Mouse (Mus musculus) c-Kit-positive CD71-positive TER-119-positive erythroid progenitor cells, embryonic 14.5 days (primary cell): ENCODE results near the gene Pdlim4.

Source experiments
- DNase-seq: peaks from one replicate; pipeline ENCODE4 v3.0.0-alpha.2; 2013; ENCODE audit warnings: low spot score

The Pdlim4 gene

DNA sequence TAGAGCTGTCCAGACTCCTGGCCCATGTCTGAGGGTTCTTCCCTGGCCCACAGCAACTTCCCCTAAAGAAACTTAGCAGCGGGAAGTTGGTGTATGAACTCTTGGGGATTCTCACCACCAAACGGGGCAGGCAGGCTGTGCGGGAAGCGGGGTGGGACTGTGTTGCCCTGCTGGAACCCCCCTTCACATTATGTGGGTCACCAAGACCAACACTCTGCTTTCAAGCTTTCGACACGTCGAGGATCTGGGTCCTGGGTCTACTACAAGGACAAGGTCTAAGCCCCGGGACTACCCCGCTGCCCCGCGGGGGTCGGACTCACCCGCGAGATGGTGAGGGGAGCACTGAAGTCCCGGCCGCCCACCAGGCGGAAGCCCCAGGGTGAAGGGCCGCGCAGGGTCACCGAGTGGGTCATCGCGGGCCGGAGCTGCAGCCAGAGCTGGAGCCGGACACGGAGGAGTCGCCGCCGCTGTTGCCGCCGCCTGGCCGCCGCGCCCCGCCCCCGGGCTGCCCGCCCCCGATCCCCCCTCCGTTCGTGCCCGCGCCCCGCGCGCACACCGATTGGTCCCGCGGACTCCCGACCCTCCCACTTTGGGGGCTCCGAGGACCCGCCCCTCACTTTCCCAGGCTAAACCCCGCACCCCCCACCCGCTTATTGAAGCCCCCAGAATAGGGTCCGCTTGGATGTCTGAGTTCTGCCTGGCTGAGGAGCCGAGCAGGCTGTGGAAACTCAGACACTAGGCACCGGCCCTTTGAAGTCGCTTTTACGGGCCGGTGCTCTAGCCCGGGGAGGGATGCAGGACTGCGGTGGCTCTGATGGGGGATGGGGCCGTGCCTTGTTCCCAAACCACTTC, at the start of gene Pdlim4:
Gene Pdlim4, minus strand, starts transcription at position 495 of the 852 bp plus-strand sequence.
- no peak for DNase-seq

DNA sequence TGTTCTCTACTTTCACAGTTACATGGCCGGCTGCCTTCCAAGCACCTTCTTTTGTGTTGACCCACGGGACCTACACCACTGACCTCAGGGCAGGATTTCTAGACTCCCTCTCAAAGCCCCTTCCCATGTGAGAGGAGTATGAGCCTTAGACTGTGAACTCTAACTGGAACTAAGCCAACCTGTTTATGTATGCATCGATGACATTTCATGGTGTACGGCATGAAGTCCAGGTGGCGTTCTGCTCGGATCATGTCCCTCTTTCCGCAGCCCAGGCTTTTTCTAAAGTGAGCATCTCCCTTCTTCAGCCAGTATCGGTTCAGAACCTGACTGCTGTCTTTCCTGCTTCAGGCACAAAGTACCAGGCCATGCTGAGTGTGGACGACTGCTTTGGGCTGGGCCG, 48.3 kb upstream of the Pdlim4 start:
- DNase-seq, result no peak

GRCm38 (mm10) chr11:54116406-54116805, 47.6 kb upstream of the Pdlim4 start:
- DNase-seq, result no peak

GRCm38 (mm10) chr11:54115911-54116310, 47.1 kb upstream of the Pdlim4 start:
- no peak for DNase-seq

DNA sequence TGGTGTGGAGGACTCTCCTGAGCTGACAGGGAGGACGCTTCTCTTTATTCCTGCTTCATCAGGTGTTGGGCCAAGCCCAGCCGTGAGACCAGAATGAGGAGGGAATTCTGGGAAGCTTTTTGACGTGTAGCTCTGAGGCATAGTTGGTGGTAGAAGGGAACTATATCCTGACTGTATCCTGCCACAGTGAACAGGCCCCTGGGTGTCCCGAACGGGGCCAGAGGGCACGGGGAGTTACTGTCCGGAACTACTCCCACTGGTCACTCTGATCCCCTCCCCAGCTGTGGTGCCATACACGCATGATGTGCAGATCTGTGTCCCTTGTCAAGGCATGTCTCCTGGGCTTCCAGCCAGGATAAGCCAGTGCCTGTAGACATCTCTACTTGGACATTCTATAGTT, 46.5 kb upstream of the Pdlim4 start:
- no peak for DNase-seq

DNA sequence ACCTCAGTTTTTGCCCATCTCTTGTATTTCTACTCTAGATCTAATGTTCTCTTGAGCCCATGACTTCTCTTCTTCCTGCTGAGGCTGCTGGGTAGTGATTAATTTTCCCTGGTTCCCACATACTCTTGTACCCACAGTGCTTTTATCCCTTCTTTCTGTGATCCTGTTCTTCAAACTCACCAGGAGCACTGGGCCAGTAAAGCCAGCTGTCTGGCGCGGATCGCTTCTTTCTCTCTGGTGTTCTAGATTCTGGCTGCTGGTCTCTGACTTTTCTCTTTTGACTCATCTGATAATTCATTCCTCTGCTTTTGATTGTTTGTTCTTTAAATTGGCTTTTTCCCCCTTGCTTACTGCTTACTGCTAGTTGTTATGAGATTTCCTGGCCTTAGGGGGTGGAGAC, 45.9 kb upstream of the Pdlim4 start:
- no peak for DNase-seq

DNA sequence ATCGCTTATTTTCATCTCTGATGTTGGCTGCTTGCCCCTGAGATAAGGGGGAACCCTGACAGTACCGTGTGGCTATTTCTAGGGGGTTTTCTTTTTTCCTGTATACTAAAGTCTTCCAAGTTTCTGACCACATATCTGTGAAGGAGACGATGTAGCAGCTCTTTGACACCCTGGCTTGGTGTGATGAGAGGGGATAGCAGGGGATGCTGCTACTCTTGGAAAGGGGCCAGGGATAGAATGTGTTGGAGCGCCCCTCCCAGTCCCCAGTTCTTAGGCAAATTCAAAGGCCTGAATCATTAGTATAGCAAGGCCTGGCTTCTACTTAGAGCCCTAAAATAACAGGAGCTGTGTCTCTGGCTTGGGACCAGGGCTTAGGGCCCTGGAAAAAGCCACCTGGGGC, 44.5 kb upstream of the Pdlim4 start:
- DNase-seq, result no peak

- no peak for DNase-seq
Measured at GRCm38 (mm10) chr11:54112920-54113319, 44.1 kb upstream of the Pdlim4 start.

DNA sequence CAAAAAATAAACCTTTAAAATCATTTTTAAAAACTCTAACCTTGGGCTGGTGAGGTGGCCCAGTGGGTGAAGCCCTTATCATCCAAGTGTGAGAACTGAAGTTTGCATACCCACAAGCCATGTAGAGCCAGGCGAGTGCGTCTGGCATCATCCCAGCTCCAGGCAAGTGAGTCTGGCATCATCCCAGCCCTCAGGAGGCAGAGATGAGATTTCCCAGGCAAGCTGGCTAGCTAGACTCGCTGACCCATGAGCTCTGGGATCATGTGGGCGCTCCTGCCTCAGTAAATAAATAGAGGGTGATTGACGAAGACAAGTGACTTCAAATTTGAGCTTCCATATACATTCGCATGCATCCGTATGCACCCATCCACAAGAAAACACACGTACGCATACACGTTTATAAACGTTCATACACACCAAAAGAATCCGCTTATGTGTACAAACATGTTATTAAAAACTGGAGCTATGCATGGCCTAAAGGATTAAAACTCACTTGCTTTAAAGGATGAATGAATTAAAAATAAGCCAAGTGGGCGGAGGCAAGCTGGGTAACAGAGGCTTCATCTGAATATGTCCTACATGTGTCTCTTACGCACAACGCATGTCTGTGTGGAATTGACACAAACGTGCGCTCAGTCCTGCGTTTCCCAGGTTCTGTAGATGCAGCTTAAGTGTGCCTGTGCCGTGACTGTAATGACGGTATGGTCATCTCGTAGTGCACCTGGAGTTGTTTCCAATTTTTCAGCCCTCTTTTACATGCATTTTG, 43.3 kb upstream of the Pdlim4 start:
- DNase-seq, result no peak

DNA sequence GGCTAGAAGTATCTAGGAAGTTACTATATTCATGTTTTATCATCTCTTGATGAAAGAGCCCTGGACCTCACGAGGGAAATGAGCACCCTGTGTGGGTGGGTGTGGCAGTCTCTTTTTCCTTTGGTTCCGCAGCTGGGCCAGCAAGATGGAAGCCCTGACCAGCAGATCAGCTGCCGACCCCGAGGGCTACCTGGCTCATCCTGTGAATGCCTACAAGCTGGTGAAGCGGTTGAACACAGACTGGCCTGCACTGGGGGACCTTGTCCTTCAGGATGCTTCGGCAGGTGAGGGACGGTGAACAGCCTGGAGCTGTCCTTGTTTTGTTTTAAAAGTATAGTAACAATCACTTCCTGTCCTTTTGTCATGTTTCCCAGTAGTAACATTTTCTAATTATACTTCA, 42.5 kb upstream of the Pdlim4 start:
- no peak for DNase-seq

DNA sequence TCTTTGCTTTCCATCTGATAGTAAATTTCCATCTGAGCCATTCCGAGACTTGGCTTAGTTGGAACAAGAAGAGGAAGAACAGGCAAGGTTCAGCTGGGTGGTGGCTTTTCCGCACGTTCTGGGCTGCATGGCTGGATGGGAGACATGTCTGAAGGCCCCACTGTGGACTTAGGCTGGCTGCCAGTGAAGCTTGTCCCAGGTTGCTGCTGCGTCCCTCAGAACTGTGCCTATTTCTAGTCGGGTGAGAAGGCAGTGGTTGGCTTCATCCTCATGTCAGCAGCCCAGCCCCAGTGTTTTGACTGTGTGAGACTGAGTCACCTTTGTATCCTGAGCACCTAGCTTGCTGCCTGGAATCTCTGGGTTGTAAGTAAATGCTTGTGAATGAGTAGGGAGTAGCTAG, 40.1 kb upstream of the Pdlim4 start:
- no peak for DNase-seq

- no peak for DNase-seq
Measured at GRCm38 (mm10) chr11:54108131-54108530, 39.3 kb upstream of the Pdlim4 start.

DNA sequence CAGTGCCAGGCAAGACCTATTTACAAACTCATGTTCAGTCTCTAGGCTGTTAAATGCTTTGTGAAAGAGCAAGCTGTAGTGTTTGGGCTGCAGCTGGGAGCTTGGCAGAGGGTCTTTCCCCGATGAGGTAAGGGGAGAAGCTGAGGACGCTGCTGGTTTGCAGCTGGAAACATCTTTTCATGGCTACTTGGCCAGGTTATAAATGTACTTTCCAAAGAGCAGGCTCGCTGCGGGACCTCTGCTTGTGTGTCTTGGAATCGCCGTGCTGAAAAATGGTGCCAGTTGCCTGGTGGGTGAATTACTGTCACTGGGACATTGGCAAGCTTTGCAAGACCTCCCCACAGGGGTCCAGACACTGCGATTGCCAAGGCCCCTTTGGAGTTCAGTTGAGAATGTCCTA, 38.4 kb upstream of the Pdlim4 start:
- DNase-seq, result no peak

GRCm38 (mm10) chr11:54106676-54107075, 37.9 kb upstream of the Pdlim4 start:
- DNase-seq, result no peak

DNA sequence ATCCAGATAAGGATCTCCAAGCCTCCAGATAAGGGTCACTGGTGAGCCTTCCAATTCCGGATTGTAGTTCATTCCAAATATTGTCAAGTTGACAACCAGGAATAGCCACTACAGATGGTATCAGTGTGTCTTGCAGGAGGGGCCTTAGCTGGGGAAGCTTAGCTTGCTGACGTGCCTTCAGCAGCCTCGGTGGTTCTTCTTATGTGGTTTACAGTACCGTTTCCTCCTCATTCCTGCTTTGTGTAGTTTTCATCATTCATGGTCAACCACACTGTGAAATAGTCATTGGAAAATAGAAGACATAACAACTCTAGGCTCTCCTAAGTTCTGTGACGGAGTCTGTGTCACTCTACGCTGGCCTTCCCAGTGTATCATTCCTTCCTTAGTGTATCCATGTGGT, 36.2 kb upstream of the Pdlim4 start:
- no peak for DNase-seq

DNA sequence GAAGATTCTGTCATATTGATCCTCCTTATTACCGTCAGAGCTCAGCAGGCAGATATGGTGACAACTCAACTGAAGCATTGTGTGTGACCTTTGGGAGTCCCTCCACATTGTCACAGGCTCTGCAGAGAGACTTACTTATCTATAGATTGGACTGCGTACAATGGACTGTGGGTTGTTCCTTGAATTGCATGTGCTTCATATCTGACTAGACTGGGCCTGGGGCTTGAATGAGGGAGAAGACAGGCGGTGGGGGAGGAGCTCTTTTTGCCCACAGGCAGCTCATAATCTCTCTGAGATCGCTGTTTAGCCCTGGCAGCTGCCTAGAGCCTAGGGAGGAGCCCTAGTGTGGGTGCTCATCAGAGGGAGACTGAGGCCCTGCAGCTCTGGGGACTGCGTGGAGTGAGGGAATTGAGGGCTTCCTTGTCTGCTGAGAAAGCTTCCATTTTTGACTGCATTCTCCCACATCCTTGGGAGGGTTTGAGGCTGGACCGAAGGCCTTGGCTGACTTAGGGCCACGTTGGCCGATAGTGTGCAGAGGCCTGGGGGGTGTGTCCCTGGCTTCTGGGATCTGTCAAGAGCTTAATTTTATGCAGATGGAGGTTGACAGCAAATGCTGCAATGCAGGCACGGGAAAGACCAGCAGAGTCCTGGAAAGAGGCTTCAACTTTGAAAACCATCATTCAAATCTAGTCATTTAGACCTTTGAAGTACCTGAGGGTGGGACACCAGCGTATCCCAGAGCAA, 34.1 kb upstream of the Pdlim4 start:
- no peak for DNase-seq

DNA sequence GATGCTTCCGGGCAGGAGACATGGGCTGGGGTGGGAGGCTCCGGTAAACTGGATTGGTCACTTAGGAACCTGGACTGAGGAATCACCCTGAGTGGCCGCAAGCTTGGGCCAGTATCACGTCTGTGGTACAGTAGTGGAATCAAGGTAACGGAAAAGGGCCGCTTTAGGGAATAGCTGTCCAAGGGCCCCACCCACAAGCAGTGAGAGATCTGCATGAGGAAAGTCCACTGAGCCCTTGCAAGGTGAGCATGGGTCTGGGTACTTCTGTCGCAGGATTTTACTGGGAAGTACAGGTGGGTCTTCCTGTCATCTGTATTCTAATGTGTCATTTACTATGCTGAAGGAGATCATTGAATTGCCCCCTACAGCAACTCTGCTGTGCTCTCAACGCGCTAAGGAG, 32.9 kb upstream of the Pdlim4 start:
- DNase-seq, result no peak

DNA sequence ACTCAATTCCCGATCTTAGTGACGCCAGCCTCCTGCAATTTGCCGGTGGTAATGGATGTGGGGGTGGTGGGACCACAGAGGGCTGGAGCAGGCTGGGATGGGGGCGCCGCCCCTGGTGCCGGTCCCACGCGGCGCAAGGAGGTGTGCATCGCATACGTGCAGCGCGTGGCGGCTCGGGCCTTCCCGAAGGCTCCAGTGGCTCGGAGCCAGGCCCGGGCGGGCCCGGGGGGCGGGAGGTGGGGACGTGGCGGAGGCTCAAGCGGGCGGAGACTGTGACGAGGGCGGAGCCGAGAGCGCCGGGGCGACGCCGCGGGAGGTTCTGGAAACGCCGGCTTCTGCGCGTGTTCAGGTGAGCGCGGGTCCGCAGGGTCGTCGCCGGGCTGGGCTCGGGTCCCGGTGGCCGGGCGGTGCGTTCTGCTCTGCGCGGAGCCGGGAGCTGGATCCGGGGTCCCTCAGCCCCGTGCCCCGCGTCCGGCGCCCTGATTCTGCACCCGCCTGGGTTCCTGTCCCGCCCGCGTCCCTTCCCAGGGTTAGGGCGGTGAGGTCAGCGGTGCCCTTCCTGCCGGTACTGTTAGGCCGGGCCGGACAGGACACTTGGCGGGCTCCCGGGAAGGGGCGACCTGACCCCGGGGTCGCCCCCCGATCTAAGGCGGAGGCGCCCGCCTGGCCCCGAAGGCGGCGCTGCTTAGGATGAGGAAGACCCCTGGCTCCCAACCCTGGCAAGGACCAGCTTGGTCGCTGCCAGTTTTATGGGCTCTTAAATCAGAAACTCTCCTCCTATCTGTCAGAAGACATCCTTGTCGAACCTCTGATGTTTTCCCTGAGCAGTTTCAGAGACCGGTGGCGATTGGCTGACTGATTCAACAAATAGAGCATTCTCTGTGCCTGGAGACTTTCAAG, 32.1 kb upstream of the Pdlim4 start:
- DNase-seq, result no peak

GRCm38 (mm10) chr11:54100045-54100691, 31.4 kb upstream of the Pdlim4 start, which contains the start of gene P4ha2:
TSS of gene P4ha2 (plus strand) at chr11:54100095.
- DNase-seq, result no peak

DNA sequence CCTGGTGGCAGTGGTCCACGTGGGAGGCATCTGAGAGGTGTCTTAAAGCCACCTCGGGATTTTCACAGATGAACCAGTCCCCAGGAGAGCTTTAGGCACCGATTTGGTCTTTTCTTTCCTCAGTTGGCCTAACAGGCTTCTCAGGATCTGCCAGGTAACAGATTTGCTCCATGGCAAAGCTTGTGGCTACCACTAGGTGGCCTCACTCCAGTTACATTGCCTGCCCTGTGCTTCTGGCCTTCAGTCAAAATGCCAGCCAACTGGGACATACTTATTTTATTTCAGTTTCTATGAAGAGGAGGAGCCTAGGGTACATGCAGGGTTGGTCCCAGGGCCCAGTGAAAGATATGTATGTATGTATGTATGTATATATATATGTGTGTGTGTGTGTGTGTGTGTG, 24.2 kb upstream of the Pdlim4 start:
- DNase-seq, result no peak

GRCm38 (mm10) chr11:54092188-54092587, 23.4 kb upstream of the Pdlim4 start:
- no peak for DNase-seq
